Mouse (Mus musculus): Measurements from ENCODE around the gene Crlf2.

Gene Crlf2

GRCm38 (mm10) chr5:109558404-109559160, at the start of gene Crlf2:
Gene Crlf2 (minus strand): TSS chr5:109558993.
- peak; percentile 89 for DNase-seq (ENCODE audit: low spot score)

GRCm38 (mm10) chr5:109602585-109602984, 43.8 kb upstream of the Crlf2 start:
- no peak for DNase-seq (ENCODE audit: low spot score)

GRCm38 (mm10) chr5:109601080-109601479, 42.3 kb upstream of the Crlf2 start:
- peak; percentile 21 for DNase-seq (ENCODE audit: low spot score)

- no peak for DNase-seq (ENCODE audit: low spot score)
Observed at GRCm38 (mm10) chr5:109598876-109599275, 40.1 kb upstream of the Crlf2 start.

GRCm38 (mm10) chr5:109596647-109597046, 37.9 kb upstream of the Crlf2 start:
- no peak for DNase-seq (ENCODE audit: low spot score)

GRCm38 (mm10) chr5:109562829-109563228, 4.0 kb upstream of the Crlf2 start:
- DNase-seq (ENCODE audit: low spot score) = no peak

GRCm38 (mm10) chr5:109559191-109559590, 398 bp upstream of the Crlf2 start:
- DNase-seq (ENCODE audit: low spot score) = no peak

GRCm38 (mm10) chr5:109558123-109558403, 730 bp downstream of the Crlf2 start:
- no peak for DNase-seq (ENCODE audit: low spot score)

GRCm38 (mm10) chr5:109557321-109558122, 1.3 kb downstream of the Crlf2 start:
- peak; percentile 91 for DNase-seq (ENCODE audit: low spot score)

- peak; percentile 85 for DNase-seq (ENCODE audit: low spot score)
Observed at GRCm38 (mm10) chr5:109556591-109557320, 2.0 kb downstream of the Crlf2 start.

GRCm38 (mm10) chr5:109555676-109556571, 2.9 kb downstream of the Crlf2 start:
- DNase-seq (ENCODE audit: low spot score) = no peak

GRCm38 (mm10) chr5:109555236-109555675, 3.5 kb downstream of the Crlf2 start:
- no peak for DNase-seq (ENCODE audit: low spot score)

- DNase-seq (ENCODE audit: low spot score) = no peak
Observed at GRCm38 (mm10) chr5:109554091-109555050, 4.4 kb downstream of the Crlf2 start.

GRCm38 (mm10) chr5:109553160-109553930, 5.4 kb downstream of the Crlf2 start:
- no peak for DNase-seq (ENCODE audit: low spot score)

GRCm38 (mm10) chr5:109552541-109552940, 6.3 kb downstream of the Crlf2 start:
- no peak for DNase-seq (ENCODE audit: low spot score)

GRCm38 (mm10) chr5:109552116-109552515, 6.7 kb downstream of the Crlf2 start:
- no peak for DNase-seq (ENCODE audit: low spot score)

GRCm38 (mm10) chr5:109551041-109551765, 7.6 kb downstream of the Crlf2 start:
- DNase-seq (ENCODE audit: low spot score) = no peak

GRCm38 (mm10) chr5:109550225-109550935, 8.4 kb downstream of the Crlf2 start:
- DNase-seq (ENCODE audit: low spot score) = no peak

All from ovary, postnatal 14 days (tissue).